Mouse (Mus musculus) MEL (cell line): ENCODE data around the gene Plxnc1. TPM values are rescaled to one million over a fixed set of nuclear protein-coding genes. Genes with fewer than 3 reads are reported as not detected.

ENCODE experiments used
- DNase-seq: peaks from one replicate; pipeline ENCODE4 v3.0.0; 2011; ENCODE audit warnings: low read depth, low spot score
- H3K27ac ChIP-seq: 2 replicates; pipeline ENCODE4 v1.5.1; 2012; ENCODE audit warnings: low read depth, mild to moderate bottlenecking, control low read depth, low read length, moderate library complexity; ENCODE audit not compliant: control insufficient read depth
- H3K27me3 ChIP-seq, 2 experiments: fragments of 150-350 bp in 1 of 2; sonication (generic) in 1 of 2; 2 replicates each; pipeline ENCODE4 v1.6.1; 2012; ENCODE audit warnings: low read length in 2 of 2, mild to moderate bottlenecking in 2 of 2, improper control_type of control experiment in 1 of 2, moderate library complexity in 1 of 2; ENCODE audit not compliant: insufficient read depth in 2 of 2, control insufficient read depth in 1 of 2
- H3K36me3 ChIP-seq, 2 experiments: 2 replicates each; pipeline ENCODE4 v1.6.1; 2012 to 2014; ENCODE audit warnings: low read length in 2 of 2, improper control_type of control experiment in 1 of 2, inconsistent platforms in 1 of 2, mild to moderate bottlenecking in 1 of 2; ENCODE audit not compliant: insufficient read depth in 2 of 2, control insufficient read depth in 1 of 2
- H3K4me1 ChIP-seq, 2 experiments: fragments of 150-350 bp in 1 of 2; sonication (generic) in 1 of 2; 2 replicates each; pipeline ENCODE4 v1.6.1; 2012; ENCODE audit warnings: low read length in 2 of 2, improper control_type of control experiment in 1 of 2, mild to moderate bottlenecking in 1 of 2; ENCODE audit not compliant: insufficient read depth in 2 of 2, control insufficient read depth in 1 of 2
- H3K4me3 ChIP-seq, 2 experiments: fragments of 150-350 bp in 1 of 2; sonication (generic) in 1 of 2; 2 replicates each; pipeline ENCODE4 v1.5.1; 2012; ENCODE audit warnings: low read depth in 2 of 2, low read length in 2 of 2, mild to moderate bottlenecking in 2 of 2, moderate library complexity in 2 of 2, control low read depth in 1 of 2, improper control_type of control experiment in 1 of 2; ENCODE audit not compliant: control insufficient read depth in 1 of 2, insufficient read depth in 1 of 2
- H3K79me2 ChIP-seq: 2 replicates; pipeline ENCODE4 v1.6.1; 2012; ENCODE audit warnings: mild to moderate bottlenecking, low read length, moderate library complexity; ENCODE audit not compliant: control insufficient read depth, poor library complexity, insufficient read depth
- H3K9ac ChIP-seq: 2 replicates; pipeline ENCODE4 v1.6.1; 2012; ENCODE audit warnings: low read depth, mild to moderate bottlenecking, control low read depth, low read length, moderate library complexity; ENCODE audit not compliant: control insufficient read depth, poor library complexity, severe bottlenecking
- H3K9me3 ChIP-seq: fragments of 150-350 bp; sonication (generic); replicated peaks from 2 replicates; pipeline ENCODE4 v1.6.1; 2012; ENCODE audit warnings: mild to moderate bottlenecking, low read length, improper control_type of control experiment, moderate library complexity; ENCODE audit not compliant: insufficient read depth
- CHD1 ChIP-seq: IDR thresholded peaks from 2 replicates; pipeline ENCODE4 v1.6.1; 2012; ENCODE audit warnings: low read depth, mild to moderate bottlenecking, inconsistent platforms, low read length, improper control_type of control experiment
- CHD2 ChIP-seq: IDR thresholded peaks from 2 replicates; pipeline ENCODE4 v1.6.1; 2011; ENCODE audit warnings: low read length, improper control_type of control experiment
- CTCF ChIP-seq, 3 experiments: IDR thresholded peaks in 2 of 3; conservative IDR thresholded peaks in 1 of 3; 2 replicates each; pipeline ENCODE4 v1.5.1; 2011 to 2012; ENCODE audit warnings: low read length in 3 of 3, low read depth in 2 of 3, mild to moderate bottlenecking in 2 of 3, improper control_type of control experiment in 1 of 3, inconsistent platforms in 1 of 3, mixed read lengths in 1 of 3, moderate library complexity in 1 of 3; ENCODE audit not compliant: control insufficient read depth in 1 of 3, insufficient read depth in 1 of 3, poor library complexity in 1 of 3, severe bottlenecking in 1 of 3
- GABPA ChIP-seq: IDR thresholded peaks from 2 replicates; pipeline ENCODE4 v1.6.1; 2012; ENCODE audit warnings: low read depth, mild to moderate bottlenecking, inconsistent platforms, low read length, improper control_type of control experiment, moderate library complexity
- KAT2A ChIP-seq: conservative IDR thresholded peaks from 2 replicates; pipeline ENCODE4 v1.6.1; 2012; ENCODE audit warnings: low read depth, low read length, improper control_type of control experiment, inconsistent platforms
- MAZ ChIP-seq: IDR thresholded peaks from 2 replicates; pipeline ENCODE4 v1.6.1; 2012; ENCODE audit warnings: low read depth, mild to moderate bottlenecking, inconsistent platforms, low read length, improper control_type of control experiment
- MYC ChIP-seq: IDR thresholded peaks from 2 replicates; pipeline ENCODE4 v1.6.1; 2011; ENCODE audit warnings: low read depth, mild to moderate bottlenecking, low read length, improper control_type of control experiment, moderate library complexity
- RAD21 ChIP-seq: IDR thresholded peaks from 2 replicates; pipeline ENCODE4 v1.6.1; 2011; ENCODE audit warnings: mild to moderate bottlenecking, low read depth, low read length, improper control_type of control experiment
- RCOR1 ChIP-seq: IDR thresholded peaks from 2 replicates; pipeline ENCODE4 v1.6.1; 2012; ENCODE audit warnings: low read depth, mild to moderate bottlenecking, inconsistent platforms, low read length, improper control_type of control experiment
- SIN3A ChIP-seq: IDR thresholded peaks from 2 replicates; pipeline ENCODE4 v1.6.1; 2012; ENCODE audit warnings: low read length, improper control_type of control experiment, inconsistent platforms
- TBP ChIP-seq: IDR thresholded peaks from 2 replicates; pipeline ENCODE4 v1.8.0; 2011; ENCODE audit warnings: low read depth, low read length, improper control_type of control experiment
- USF1 ChIP-seq: IDR thresholded peaks from 2 replicates; pipeline ENCODE4 v1.6.1; 2014; ENCODE audit warnings: low read depth, mild to moderate bottlenecking, inconsistent platforms, low read length, improper control_type of control experiment, moderate library complexity
- ZMIZ1 ChIP-seq: IDR thresholded peaks from 2 replicates; pipeline ENCODE4 v1.6.1; 2012; ENCODE audit warnings: low read depth, mild to moderate bottlenecking, inconsistent platforms, low read length, improper control_type of control experiment, moderate library complexity
- ZNF384 ChIP-seq: IDR thresholded peaks from 2 replicates; pipeline ENCODE4 v1.6.1; 2012; ENCODE audit warnings: low read depth, mild to moderate bottlenecking, inconsistent platforms, low read length, improper control_type of control experiment
- polyA plus RNA-seq, 2 experiments: library from polyadenylated mRNA; stranded (reverse) in 1 of 2; unstranded in 1 of 2; fragments of >175 nt in 1 of 2; fragments of >200 nt in 1 of 2; gene quantifications; 2 replicates each; pipeline versions ENCODE4 v1.2.1 to v1.2.4; 2012; ENCODE audit warnings: low replicate concordance in 2 of 2, low read depth in 1 of 2; ENCODE audit not compliant: insufficient read length in 2 of 2, insufficient read depth in 1 of 2, missing spikeins in 1 of 2
- total RNA-seq: library from RNA; depleted of rRNA; stranded (reverse); fragments of 300-350 nt; gene quantifications from 2 replicates; pipeline ENCODE4 v1.2.3, GENCODE M21; 2012

Gene Plxnc1
- total and polyA plus RNA-seq, 3 experiments: 15.1 to 30.1 TPM; not detected in 1

- no peak for TF ChIP-seq RAD21
- TF ChIP-seq, all 39 proteins: peak for 7
These were observed 27.1 kb upstream of the Plxnc1 start (continued) for GRCm38 (mm10) chr10:94971625-94972161.

GRCm38 (mm10) chr10:94970221-94970620, 25.6 kb upstream of the Plxnc1 start:
- Histone ChIP-seq H3K27ac (no peak overlapping the region), H3K9me3 (no peaks in the 10 kb centered on the region), H3K4me1 (peaks cover 13 to 29% of the 10 kb centered on the region in 2 experiments), H3K9ac (no peak overlapping the region), H3K27me3 (no peaks in the 10 kb centered on the region), H3K79me2 (no peaks in the 10 kb centered on the region), H3K36me3 (peaks cover 0 to 28% of the 10 kb centered on the region in 2 experiments; a peak in 2 of 4 replicates), H3K4me3 (no peak overlapping the region)
- no peak for TF ChIP-seq TBP
- no peak for TF ChIP-seq ZNF384
- TF ChIP-seq CTCF (IDR thresholded peaks at IDR 0.05 in 2 of 3, conservative IDR thresholded peaks at IDR 0.05 in 1 of 3; ENCODE audit: control insufficient read depth in 1 of 3, insufficient read depth in 1 of 3, low read depth in 2 of 3, low read length in 3 of 3, poor library complexity in 1 of 3, severe bottlenecking in 1 of 3): no peak
- no peak for TF ChIP-seq GABPA
- TF ChIP-seq CHD2: no peak
- TF ChIP-seq RCOR1: no peak
- TF ChIP-seq MYC: no peak
- TF ChIP-seq ZMIZ1: no peak
- no peak for DNase-seq

GRCm38 (mm10) chr10:94967468-94967867, 22.8 kb upstream of the Plxnc1 start:
- H3K4me3 ChIP-seq: no peak overlapping the region
- H3K36me3 ChIP-seq: peaks cover 0 to 15% of the 10 kb centered on the region in 2 experiments; a peak in 2 of 4 replicates
- no peak for TF ChIP-seq MAZ
- TF ChIP-seq CHD1: no peak
- no peak for TF ChIP-seq KAT2A
- peak; percentile 35; the same call in 1 of the 2 replicates for TF ChIP-seq USF1
- TF ChIP-seq SIN3A: no peak
- no peaks in the 10 kb centered on the region for H3K79me2 ChIP-seq
- H3K9ac ChIP-seq: no peak overlapping the region
- no peak overlapping the region for H3K27ac ChIP-seq
- H3K4me1 ChIP-seq: peaks cover 5 to 17% of the 10 kb centered on the region in 2 experiments; a peak in 3 of 4 replicates
- H3K27me3 ChIP-seq: no peaks in the 10 kb centered on the region
- peak; percentile 50 for DNase-seq
- no peaks in the 10 kb centered on the region for H3K9me3 ChIP-seq
